Mouse (Mus musculus) MEL (cell line): Measurements from ENCODE around the gene Btnl2.

Source experiments
- BHLHE40 ChIP-seq: IDR thresholded peaks from 2 replicates; pipeline ENCODE4 v1.6.1; 2012; ENCODE audit warnings: low read depth, mild to moderate bottlenecking, inconsistent platforms, low read length, improper control_type of control experiment, borderline replicate concordance
- CTCF ChIP-seq, 3 experiments: IDR thresholded peaks in 2 of 3; conservative IDR thresholded peaks in 1 of 3; 2 replicates each; pipeline ENCODE4 v1.5.1; 2011 to 2012; ENCODE audit warnings: low read length in 3 of 3, low read depth in 2 of 3, mild to moderate bottlenecking in 2 of 3, improper control_type of control experiment in 1 of 3, inconsistent platforms in 1 of 3, mixed read lengths in 1 of 3, moderate library complexity in 1 of 3; ENCODE audit not compliant: control insufficient read depth in 1 of 3, insufficient read depth in 1 of 3, poor library complexity in 1 of 3, severe bottlenecking in 1 of 3
- HCFC1 ChIP-seq: IDR thresholded peaks from 2 replicates; pipeline ENCODE4 v1.6.1; 2012; ENCODE audit warnings: low read depth, mild to moderate bottlenecking, inconsistent platforms, low read length, improper control_type of control experiment, moderate library complexity
- NELFE ChIP-seq: IDR thresholded peaks from 2 replicates; pipeline ENCODE4 v1.6.1; 2011; ENCODE audit warnings: low read depth, low read length, improper control_type of control experiment

- TF ChIP-seq BHLHE40: no peak
- no peak for TF ChIP-seq CTCF (IDR thresholded peaks at IDR 0.05 in 2 of 3, conservative IDR thresholded peaks at IDR 0.05 in 1 of 3; ENCODE audit: control insufficient read depth in 1 of 3, insufficient read depth in 1 of 3, low read depth in 2 of 3, low read length in 3 of 3, poor library complexity in 1 of 3, severe bottlenecking in 1 of 3)
- TF ChIP-seq NELFE: no peak
- TF ChIP-seq HCFC1: no peak
These were observed 37.7 kb downstream of the Btnl2 start for GRCm38 (mm10) chr17:34392321-34392720.
